Mouse (Mus musculus) hindbrain, embryonic 15.5 days (tissue): ENCODE measurements around the gene P2rx1. TPM values are rescaled to one million over a fixed set of nuclear protein-coding genes. Genes with fewer than 3 reads are reported as not detected.

Experiments used
- ATAC-seq: fragments of 200-750 bp; cut with Nextera tagmentation; 2 replicates; pipeline ENCODE4 v1.8.0; 2017; ENCODE audit warnings: low read depth, moderate number of reproducible peaks, moderate TSS enrichment; ENCODE audit not compliant: low FRiP score
- H3K27ac ChIP-seq: fragments of 300-500 bp; sonication (generic); replicated peaks from 2 replicates; pipeline ENCODE4 v1.5.1; 2015; ENCODE audit warnings: mild to moderate bottlenecking, inconsistent platforms
- H3K27me3 ChIP-seq: fragments of 300-500 bp; sonication (generic); 2 replicates; pipeline ENCODE4 v1.6.1; 2015; ENCODE audit warnings: control low read depth, inconsistent platforms
- H3K36me3 ChIP-seq: fragments of 300-500 bp; sonication (generic); 2 replicates; pipeline ENCODE4 v1.6.1; 2015; ENCODE audit warnings: control low read depth, inconsistent platforms
- H3K4me1 ChIP-seq: fragments of 300-500 bp; sonication (generic); replicated peaks from 2 replicates; pipeline ENCODE4 v1.6.1; 2015; ENCODE audit warnings: control low read depth, inconsistent platforms
- H3K4me2 ChIP-seq: fragments of 300-500 bp; sonication (generic); 2 replicates; pipeline ENCODE4 v1.6.1; 2015; ENCODE audit warnings: moderate library complexity, mild to moderate bottlenecking, inconsistent platforms
- H3K4me3 ChIP-seq: fragments of 300-500 bp; sonication (generic); 2 replicates; pipeline ENCODE4 v1.5.1; 2015; ENCODE audit warnings: mild to moderate bottlenecking, inconsistent platforms
- H3K9ac ChIP-seq: fragments of 300-500 bp; sonication (generic); 2 replicates; pipeline ENCODE4 v1.6.1; 2015; ENCODE audit warnings: inconsistent platforms
- H3K9me3 ChIP-seq: fragments of 300-500 bp; sonication (generic); 2 replicates; pipeline ENCODE4 v1.6.1; 2016; ENCODE audit warnings: control low read depth, inconsistent platforms
- WGBS: fragments of 180-500 bp; shearing (Covaris S2); methylation state at CpG from one replicate; pipeline ENCODE4 v1.1.7; 2015; 5-methylcytosine and 5-hydroxymethylcytosine counted together
- microRNA-seq: library from miRNA; unstranded; fragments of <30 nt; microRNA quantifications from one replicate; pipeline ENCODE4, GENCODE M21; 2016
- polyA plus RNA-seq: library from polyadenylated mRNA; unstranded; fragments of >200 nt; fragmentation: Nextera tagmentation; extraction: Ambion mirVana; gene quantifications from 2 replicates; pipeline ENCODE4 v1.2.1, GENCODE M21; 2015

The P2rx1 gene
- polyA plus RNA-seq, 1 experiment from 2014 or later = 0.39 TPM

GRCm38 (mm10) chr11:73052795-73053194 is 53.9 kb downstream of the P2rx1 start:
- 89% methylated on average over 1 of the region's 1 CpGs for WGBS
- Histone ChIP-seq H3K4me1 (peaks cover 16% of the 10 kb centered on the region), H3K36me3 (peaks cover 42% of the 10 kb centered on the region), H3K27ac (no peak overlapping the region), H3K4me3 (no peak overlapping the region), H3K9ac (no peak overlapping the region), H3K27me3 (no peaks in the 10 kb centered on the region), H3K4me2 (no peak overlapping the region), H3K9me3 (no peaks in the 10 kb centered on the region)
- no peak for ATAC-seq

DNA sequence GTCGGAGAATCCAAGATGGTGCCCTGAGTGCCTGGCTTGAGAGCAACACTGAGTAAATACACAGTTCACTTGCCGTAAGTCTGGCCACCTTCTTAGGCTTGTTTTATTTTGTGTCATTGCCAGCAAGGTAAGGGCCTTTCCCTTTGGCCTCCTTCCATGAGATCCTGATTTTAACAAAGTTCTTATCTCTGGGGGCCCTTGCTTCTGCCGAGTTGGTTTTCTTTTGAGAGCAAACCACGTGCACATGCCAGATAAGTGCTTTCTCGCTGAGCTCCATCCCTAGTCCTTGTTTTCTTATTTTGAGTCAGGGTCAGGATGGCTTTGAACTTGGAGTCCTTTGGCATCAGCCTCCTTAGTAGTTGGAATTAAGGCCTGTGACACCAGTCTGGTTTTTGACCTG is 58.8 kb downstream of the P2rx1 start:
- Histone ChIP-seq H3K4me3 (no peak overlapping the region), H3K36me3 (peaks cover 36% of the 10 kb centered on the region), H3K4me1 (no peaks in the 10 kb centered on the region), H3K27me3 (no peaks in the 10 kb centered on the region), H3K9me3 (no peaks in the 10 kb centered on the region), H3K27ac (no peak overlapping the region), H3K9ac (no peak overlapping the region), H3K4me2 (no peak overlapping the region)
- 95% methylated on average over 5 of the region's 5 CpGs for WGBS
- no peak for ATAC-seq

GRCm38 (mm10) chr11:73059630-73060029 is 60.7 kb downstream of the P2rx1 start:
- Histone ChIP-seq H3K9me3 (no peaks in the 10 kb centered on the region), H3K4me2 (no peak overlapping the region), H3K4me3 (no peak overlapping the region), H3K27me3 (no peaks in the 10 kb centered on the region), H3K9ac (no peak overlapping the region), H3K4me1 (no peaks in the 10 kb centered on the region), H3K27ac (no peak overlapping the region), H3K36me3 (peaks cover 25% of the 10 kb centered on the region)
- 95% methylated on average over 3 of the region's 3 CpGs for WGBS
- no peak for ATAC-seq

- ATAC-seq = no peak
- H3K27ac ChIP-seq = no peak overlapping the region
- no peak overlapping the region for H3K4me2 ChIP-seq
- H3K27me3 ChIP-seq = no peaks in the 10 kb centered on the region
- no peak overlapping the region for H3K4me3 ChIP-seq
- no peaks in the 10 kb centered on the region for H3K4me1 ChIP-seq
- H3K9me3 ChIP-seq = no peaks in the 10 kb centered on the region
- 92% methylated on average over 3 of the region's 3 CpGs for WGBS
- no peak overlapping the region for H3K9ac ChIP-seq
- H3K36me3 ChIP-seq = peaks cover 16% of the 10 kb centered on the region
Observed at GRCm38 (mm10) chr11:73061413-73061812, 62.5 kb downstream of the P2rx1 start.

Small RNAs within 50 kb of the gene (microRNA-seq; reads per million reads assigned to microRNA genes)
- gene Gm44467 = not detected

Other genes starting within 250 kb of the P2rx1 start
- 8.5 and 9.0 TPM in 2 replicates for gene Cyb5d2, start 203.0 kb upstream of the P2rx1 start, polyA plus RNA-seq
- 14.0 and 14.3 TPM in 2 replicates for gene Zzef1, start 202.9 kb upstream of the P2rx1 start, polyA plus RNA-seq
- 1.6 and 2.5 TPM in 2 replicates for gene Atp2a3, start 37.9 kb upstream of the P2rx1 start, polyA plus RNA-seq
- gene Camkk1, start 19.9 kb downstream of the P2rx1 start, polyA plus RNA-seq = 32.2 and 32.4 TPM in 2 replicates
- gene Ncbp3, start 48.7 kb downstream of the P2rx1 start, polyA plus RNA-seq = 10.4 and 10.6 TPM in 2 replicates
- 0.22 and 0.35 TPM in 2 replicates for gene Itgae, start 91.5 kb downstream of the P2rx1 start, polyA plus RNA-seq
- gene Haspin, start 139.2 kb downstream of the P2rx1 start, polyA plus RNA-seq = 4.0 TPM in 2 replicates
- gene P2rx5, start 161.3 kb downstream of the P2rx1 start, polyA plus RNA-seq = 0.43 and 0.49 TPM in 2 replicates
- 126 and 131 TPM in 2 replicates for gene Emc6, start 177.9 kb downstream of the P2rx1 start, polyA plus RNA-seq
- 131 TPM in 2 replicates for gene Tax1bp3, start 178.0 kb downstream of the P2rx1 start, polyA plus RNA-seq
- gene Ctns, start 199.9 kb downstream of the P2rx1 start, polyA plus RNA-seq = 16.2 and 18.4 TPM in 2 replicates
- gene Shpk, start 200.4 kb downstream of the P2rx1 start, polyA plus RNA-seq = 2.6 and 2.9 TPM in 2 replicates
- gene Trpv1, start 235.2 kb downstream of the P2rx1 start, polyA plus RNA-seq = 0.41 and 0.68 TPM in 2 replicates